Mouse (Mus musculus) intestine, embryonic 16.5 days (tissue): ENCODE measurements around the gene Srr. TPM values are rescaled to one million over a fixed set of nuclear protein-coding genes. Genes with fewer than 3 reads are reported as not detected.

Experiments
- ATAC-seq: fragments of 200-750 bp; cut with Nextera tagmentation; 2 replicates; pipeline ENCODE4 v1.8.0; 2017; ENCODE audit warnings: moderate TSS enrichment, moderate library complexity
- H3K27ac ChIP-seq: fragments of 300-500 bp; sonication (generic); 2 replicates; pipeline ENCODE4 v1.5.1; 2014; ENCODE audit warnings: mild to moderate bottlenecking, low read length
- H3K27me3 ChIP-seq: fragments of 300-500 bp; sonication (generic); replicated peaks from 2 replicates; pipeline ENCODE4 v1.6.1; 2014; ENCODE audit warnings: low read length, control low read depth, mixed read lengths; ENCODE audit not compliant: control insufficient read depth, insufficient read depth
- H3K36me3 ChIP-seq: fragments of 300-500 bp; sonication (generic); 2 replicates; pipeline ENCODE4 v1.6.1; 2014; ENCODE audit warnings: low read length, control low read depth; ENCODE audit not compliant: control insufficient read depth, insufficient read depth
- H3K4me1 ChIP-seq: fragments of 300-500 bp; sonication (generic); 2 replicates; pipeline ENCODE4 v1.6.1; 2014; ENCODE audit warnings: low read length, control low read depth, mixed read lengths; ENCODE audit not compliant: control insufficient read depth, insufficient read depth
- H3K4me2 ChIP-seq: fragments of 300-500 bp; sonication (generic); 2 replicates; pipeline ENCODE4 v1.6.1; 2014; ENCODE audit warnings: low read depth, low read length, control low read depth
- H3K4me3 ChIP-seq: fragments of 300-500 bp; sonication (generic); 2 replicates; pipeline ENCODE4 v1.5.1; 2014; ENCODE audit warnings: mild to moderate bottlenecking, low read length
- H3K9ac ChIP-seq: fragments of 300-500 bp; sonication (generic); 2 replicates; pipeline ENCODE4 v1.6.1; 2014; ENCODE audit warnings: low read depth, low read length
- H3K9me3 ChIP-seq: fragments of 300-500 bp; sonication (generic); 2 replicates; pipeline ENCODE4 v1.6.1; 2016; ENCODE audit warnings: low read length, control low read depth; ENCODE audit not compliant: control insufficient read depth
- WGBS: fragments of 180-500 bp; shearing (Covaris S2); extraction: QIAGEN DNeasy Blood & Tissue Kit; methylation state at CpG from one replicate; pipeline ENCODE4 v1.1.7; 2014; 5-methylcytosine and 5-hydroxymethylcytosine counted together
- polyA plus RNA-seq: library from polyadenylated mRNA; unstranded; fragments of >200 nt; fragmentation: Nextera tagmentation; extraction: Ambion mirVana; gene quantifications from 2 replicates; pipeline ENCODE4 v1.2.1, GENCODE M21; 2015

Gene Srr
- polyA plus RNA-seq, 1 experiment from 2014 or later, result 18.0 TPM

- H3K4me2 ChIP-seq, result no peak overlapping the region
- WGBS, result 62% methylated on average over 6 of the region's 6 CpGs
- no peaks in the 10 kb centered on the region for H3K36me3 ChIP-seq
- H3K4me3 ChIP-seq, result no peak overlapping the region
- no peaks in the 10 kb centered on the region for H3K9me3 ChIP-seq
- H3K27me3 ChIP-seq, result no peaks in the 10 kb centered on the region
- H3K9ac ChIP-seq, result no peak overlapping the region
- no peak for ATAC-seq
- H3K4me1 ChIP-seq, result no peaks in the 10 kb centered on the region
- no peak overlapping the region for H3K27ac ChIP-seq
Measured at GRCm38 (mm10) chr11:74869603-74870002, 56.1 kb downstream of the Srr start.

GRCm38 (mm10) chr11:74868046-74868760 is 57.5 kb downstream of the Srr start:
- Histone ChIP-seq H3K4me1 (no peaks in the 10 kb centered on the region), H3K4me3 (no peak overlapping the region), H3K27ac (no peak overlapping the region), H3K9me3 (no peaks in the 10 kb centered on the region), H3K27me3 (no peaks in the 10 kb centered on the region), H3K9ac (no peak overlapping the region), H3K36me3 (no peaks in the 10 kb centered on the region), H3K4me2 (no peak overlapping the region)
- ATAC-seq, result no peak
- WGBS, result 89% methylated on average over 13 of the region's 13 CpGs

- ATAC-seq, result no peak
- no peak overlapping the region for H3K4me2 ChIP-seq
- H3K36me3 ChIP-seq, result no peaks in the 10 kb centered on the region
- WGBS, result 73% methylated on average over 2 of the region's 2 CpGs
- H3K27ac ChIP-seq, result no peak overlapping the region
- no peaks in the 10 kb centered on the region for H3K4me1 ChIP-seq
- no peak overlapping the region for H3K4me3 ChIP-seq
- no peaks in the 10 kb centered on the region for H3K9me3 ChIP-seq
- no peak overlapping the region for H3K9ac ChIP-seq
- H3K27me3 ChIP-seq, result no peaks in the 10 kb centered on the region
Measured at GRCm38 (mm10) chr11:74867181-74867580, 58.6 kb downstream of the Srr start.

- WGBS, result 78% methylated on average over 4 of the region's 4 CpGs
- Histone ChIP-seq H3K27ac (no peak overlapping the region), H3K27me3 (no peaks in the 10 kb centered on the region), H3K9ac (no peak overlapping the region), H3K4me1 (no peaks in the 10 kb centered on the region), H3K9me3 (no peaks in the 10 kb centered on the region), H3K36me3 (no peaks in the 10 kb centered on the region), H3K4me2 (no peak overlapping the region), H3K4me3 (no peak overlapping the region)
- no peak for ATAC-seq
Measured at GRCm38 (mm10) chr11:74866640-74867039, 59.1 kb downstream of the Srr start.

GRCm38 (mm10) chr11:74865252-74865651 is 60.5 kb downstream of the Srr start:
- Histone ChIP-seq H3K4me3 (no peak overlapping the region), H3K4me1 (no peaks in the 10 kb centered on the region), H3K9me3 (no peaks in the 10 kb centered on the region), H3K4me2 (no peak overlapping the region), H3K27me3 (no peaks in the 10 kb centered on the region), H3K27ac (no peak overlapping the region), H3K9ac (no peak overlapping the region), H3K36me3 (no peaks in the 10 kb centered on the region)
- ATAC-seq, result no peak
- WGBS, result 86% methylated on average over 9 of the region's 9 CpGs

- no peaks in the 10 kb centered on the region for H3K36me3 ChIP-seq
- 88% methylated on average over 9 of the region's 9 CpGs for WGBS
- H3K27me3 ChIP-seq, result no peaks in the 10 kb centered on the region
Measured at GRCm38 (mm10) chr11:74864421-74864820, 61.3 kb downstream of the Srr start.

GRCm38 (mm10) chr11:74863471-74863870 is 62.3 kb downstream of the Srr start:
- Histone ChIP-seq H3K36me3 (no peaks in the 10 kb centered on the region), H3K4me1 (no peaks in the 10 kb centered on the region), H3K4me2 (no peak overlapping the region), H3K27me3 (no peaks in the 10 kb centered on the region), H3K9me3 (no peaks in the 10 kb centered on the region), H3K27ac (no peak overlapping the region), H3K4me3 (no peak overlapping the region), H3K9ac (no peak overlapping the region)
- 35% methylated on average over 11 of the region's 11 CpGs for WGBS
- no peak for ATAC-seq

More at GRCm38 (mm10) chr11:74864421-74864820, 61.3 kb downstream of the Srr start:
- Histone ChIP-seq H3K4me2 (no peak overlapping the region), H3K4me1 (no peaks in the 10 kb centered on the region), H3K9me3 (no peaks in the 10 kb centered on the region), H3K4me3 (no peak overlapping the region), H3K27ac (no peak overlapping the region), H3K9ac (no peak overlapping the region)
- ATAC-seq, result no peak

- WGBS, result 70% methylated on average over 5 of the region's 5 CpGs
- no peak for ATAC-seq
- no peak overlapping the region for H3K27ac ChIP-seq
Measured at GRCm38 (mm10) chr11:74862129-74862528, 63.6 kb downstream of the Srr start.

GRCm38 (mm10) chr11:74857756-74858155 is 68.0 kb downstream of the Srr start:
- H3K9ac ChIP-seq, result no peak overlapping the region
- 89% methylated on average over 9 of the region's 9 CpGs for WGBS
- no peak for ATAC-seq

More at GRCm38 (mm10) chr11:74862129-74862528, 63.6 kb downstream of the Srr start:
- Histone ChIP-seq H3K4me3 (no peak overlapping the region), H3K36me3 (peaks cover 3% of the 10 kb centered on the region; the same call in 1 of the 2 replicates), H3K4me2 (no peak overlapping the region), H3K4me1 (no peaks in the 10 kb centered on the region), H3K27me3 (no peaks in the 10 kb centered on the region), H3K9ac (no peak overlapping the region), H3K9me3 (no peaks in the 10 kb centered on the region)

More at GRCm38 (mm10) chr11:74857756-74858155, 68.0 kb downstream of the Srr start:
- Histone ChIP-seq H3K27ac (no peak overlapping the region), H3K4me3 (no peak overlapping the region), H3K27me3 (no peaks in the 10 kb centered on the region), H3K4me2 (no peak overlapping the region), H3K4me1 (no peaks in the 10 kb centered on the region), H3K36me3 (peaks cover 3% of the 10 kb centered on the region; the same call in 1 of the 2 replicates), H3K9me3 (no peaks in the 10 kb centered on the region)
